Mouse (Mus musculus): ENCODE results near the gene Gucd1.

Gucd1 gene

DNA sequence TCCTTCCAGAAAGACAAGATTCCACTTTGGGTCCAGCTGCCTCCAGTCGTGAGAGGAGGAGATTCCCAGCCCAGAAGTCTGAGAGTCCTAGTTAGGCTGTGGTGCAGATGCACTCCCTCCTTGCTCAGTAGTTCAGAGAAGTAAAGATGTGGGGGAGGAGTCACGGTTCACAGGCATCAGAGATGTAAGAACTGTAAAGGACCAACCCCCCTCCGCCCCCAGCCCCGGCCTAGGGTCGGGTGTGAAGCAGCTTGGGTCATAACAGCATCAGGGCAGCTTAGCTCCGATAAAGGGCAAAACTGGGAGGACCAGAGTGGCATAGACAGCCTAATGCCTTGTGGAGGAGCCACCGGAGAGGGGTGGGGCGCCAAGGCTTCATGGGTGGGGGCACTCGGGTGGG lies 201.3 kb downstream of the Gucd1 start:
- DNase-seq: no peak

DNA sequence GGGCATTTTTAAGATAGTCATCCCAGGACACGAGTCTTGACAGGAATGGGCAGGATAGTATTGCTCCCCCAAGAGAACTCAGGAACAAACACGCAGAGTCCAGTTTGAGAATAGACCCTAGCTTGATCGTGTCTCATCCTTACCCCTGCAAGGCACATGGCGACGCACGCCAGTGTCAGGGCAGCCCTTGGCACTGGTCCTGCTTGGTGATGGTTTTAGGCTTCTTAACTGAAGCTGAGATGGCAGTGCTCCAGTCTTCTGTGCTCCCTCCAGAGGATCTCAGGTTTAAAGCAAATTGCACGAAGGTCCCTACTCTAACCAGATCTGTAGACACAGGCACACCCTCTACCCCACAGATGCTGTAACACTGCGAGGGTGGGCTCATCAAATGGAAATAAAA lies 202.0 kb downstream of the Gucd1 start:
- no peak for DNase-seq

DNA sequence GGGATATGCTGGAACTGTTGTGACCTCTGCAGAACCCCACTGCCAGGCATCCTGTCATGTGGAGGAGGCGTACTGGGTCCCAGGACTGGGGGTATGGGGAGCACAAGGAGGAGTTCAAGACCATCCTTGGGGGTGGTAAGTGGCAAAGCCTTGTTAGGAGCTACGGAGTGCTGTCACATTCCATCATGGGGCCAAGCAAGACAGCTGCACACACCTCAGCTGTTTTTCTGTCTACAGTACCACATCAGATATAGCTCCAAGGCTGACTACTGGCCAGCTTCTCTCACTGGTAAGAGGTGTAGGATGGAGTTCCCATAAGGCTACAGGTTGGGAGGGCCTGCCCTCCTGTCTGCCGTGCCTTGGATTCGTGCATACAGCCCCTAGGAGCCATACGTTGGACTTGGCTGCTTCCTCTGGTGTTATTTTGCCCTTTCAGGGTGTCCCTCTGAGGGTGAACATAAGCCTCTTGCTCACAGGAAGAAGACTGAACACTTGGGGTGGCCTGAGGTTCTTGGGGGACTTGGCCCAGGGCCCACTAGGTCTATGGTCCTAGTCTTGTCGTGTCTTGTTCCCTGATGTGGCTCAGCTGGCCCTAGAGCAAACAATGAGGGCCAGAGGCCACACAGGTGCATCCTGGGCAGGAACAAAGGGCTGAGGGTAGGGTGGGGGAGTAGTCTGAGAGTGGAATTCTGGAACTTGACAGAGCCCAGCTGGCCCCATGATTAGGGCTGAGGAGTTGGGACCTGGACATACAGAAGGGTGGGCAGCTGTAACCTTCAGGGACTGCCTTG lies 203.4 kb downstream of the Gucd1 start:
- DNase-seq: no peak

DNA sequence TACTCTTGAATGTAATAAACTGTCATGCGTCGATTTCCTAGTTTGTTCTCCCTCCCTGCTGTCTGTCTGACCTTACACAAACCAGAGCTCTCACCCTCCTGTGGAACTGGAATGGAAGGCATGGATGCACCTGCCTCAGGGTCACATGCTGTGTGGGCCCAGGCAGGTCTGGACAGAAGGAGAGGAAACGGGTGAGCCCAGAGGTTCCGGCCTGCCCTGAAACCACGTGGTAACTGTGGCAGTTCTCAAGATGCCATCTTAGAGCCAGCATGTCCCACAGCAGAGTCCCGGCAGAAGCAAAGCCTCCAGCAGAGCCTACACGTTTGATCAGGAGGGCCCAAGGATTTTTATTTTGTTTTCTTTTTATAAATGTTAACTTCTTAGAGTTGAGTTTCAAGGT lies 205.4 kb downstream of the Gucd1 start:
- DNase-seq: no peak

DNA sequence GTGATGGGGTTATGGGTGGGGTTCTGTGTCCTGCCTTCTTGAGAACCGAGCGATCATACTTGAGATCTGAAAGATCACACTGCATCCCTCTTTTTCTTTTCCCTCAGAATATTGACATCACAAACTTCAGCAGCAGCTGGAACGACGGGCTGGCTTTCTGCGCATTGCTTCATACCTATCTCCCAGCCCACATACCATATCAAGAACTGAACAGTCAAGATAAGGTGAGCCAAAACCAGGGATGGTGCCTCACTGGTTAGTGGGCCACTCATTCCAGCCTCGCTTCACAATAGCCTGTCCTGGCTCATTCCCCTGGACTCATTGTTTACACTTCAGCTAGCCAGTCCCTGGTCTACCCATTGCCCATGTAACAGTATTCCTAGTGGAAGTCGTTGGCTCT lies 210.6 kb downstream of the Gucd1 start:
- DNase-seq: no peak

DNA sequence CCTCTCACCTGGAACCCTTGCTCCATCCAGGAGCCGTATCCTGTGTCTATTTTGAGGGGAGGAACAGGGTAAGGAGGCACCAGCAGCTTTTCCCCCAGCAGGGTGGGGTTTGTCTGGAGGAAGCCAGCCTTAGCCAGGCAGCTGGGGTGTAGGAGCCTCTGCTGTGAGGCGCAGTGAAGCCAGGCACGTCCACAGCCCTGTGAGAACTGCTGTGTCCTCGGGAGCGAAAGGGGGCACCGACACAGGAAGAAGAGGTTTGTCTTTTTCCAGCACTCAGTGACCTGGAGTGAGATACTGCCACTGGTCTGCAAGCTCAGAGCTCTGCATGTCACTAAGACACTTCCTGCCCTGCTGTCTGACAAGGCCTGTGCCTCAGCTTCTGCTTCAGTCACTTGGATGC lies 213.4 kb downstream of the Gucd1 start:
- no peak for DNase-seq

DNA sequence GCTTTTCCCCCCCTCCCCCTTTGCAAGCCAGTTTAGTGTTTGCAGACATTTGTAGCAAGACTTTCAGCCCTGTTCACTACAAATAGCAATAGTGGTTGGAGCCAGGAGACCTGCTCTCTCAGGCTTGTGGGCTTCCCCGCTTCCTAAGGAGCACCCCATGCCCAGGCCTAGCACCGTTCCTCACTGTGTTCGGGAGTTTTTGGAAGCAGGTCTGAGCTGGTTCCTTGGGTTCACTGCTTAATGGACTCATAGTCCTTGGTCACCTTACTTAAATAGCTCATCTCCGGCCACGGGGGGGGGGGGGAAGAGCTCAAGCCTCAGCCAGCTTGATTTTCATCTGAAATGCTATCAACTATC lies 213.7 kb downstream of the Gucd1 start:
- no peak for DNase-seq

DNA sequence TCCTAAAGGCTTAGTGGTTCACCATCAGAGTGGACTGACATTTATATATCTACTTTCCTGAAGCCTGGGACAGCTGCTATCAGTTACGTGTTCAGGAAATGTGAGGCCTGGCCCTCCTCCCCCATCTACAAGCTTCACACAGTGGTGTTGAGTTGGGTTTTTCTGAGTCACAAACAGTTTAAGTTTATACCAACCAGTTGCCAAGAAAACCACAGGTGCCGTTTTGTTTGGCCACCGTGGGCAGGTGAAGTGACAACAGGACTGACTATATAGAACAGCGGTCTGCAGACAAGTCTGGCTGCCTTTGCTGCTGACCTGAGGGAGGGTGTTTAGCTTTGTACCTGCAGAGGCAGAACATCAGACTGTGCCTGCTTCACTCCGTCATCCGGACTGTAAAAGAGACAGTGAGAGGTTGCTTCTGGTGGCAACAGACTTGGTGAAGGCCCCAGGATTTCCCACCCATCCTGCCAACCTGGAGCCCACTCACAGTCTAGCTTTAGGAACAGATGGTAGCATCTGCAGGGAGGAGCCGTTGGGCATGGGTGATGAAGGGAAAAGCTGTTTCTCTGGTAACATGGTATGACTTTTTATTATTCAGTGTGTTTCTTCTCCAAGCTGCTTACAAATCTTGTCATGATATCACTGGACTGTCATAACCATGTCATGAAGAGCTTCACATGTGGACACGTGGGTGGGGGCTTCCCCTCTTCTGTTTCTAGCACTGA lies 214.3 kb downstream of the Gucd1 start:
- DNase-seq: no peak

DNA sequence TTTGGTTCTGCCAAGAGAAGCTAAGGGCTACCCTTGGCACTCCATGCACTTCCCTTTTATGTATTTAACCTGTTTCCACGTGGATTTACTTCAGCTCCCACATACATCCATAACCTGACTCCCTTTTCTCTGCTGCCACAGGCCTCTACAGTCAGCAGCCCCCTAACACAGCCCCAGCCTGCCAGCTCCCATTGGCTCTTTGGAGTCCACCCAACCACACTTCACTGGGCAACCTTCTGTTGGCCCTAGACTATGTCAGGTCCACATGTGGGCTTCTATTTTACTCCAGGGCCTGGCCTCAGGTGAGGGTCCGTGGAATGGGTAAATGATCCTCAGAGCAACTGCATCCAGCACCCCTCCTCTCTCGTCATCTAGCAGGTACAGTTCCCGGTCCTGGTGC lies 215.2 kb downstream of the Gucd1 start:
- no peak for DNase-seq

DNA sequence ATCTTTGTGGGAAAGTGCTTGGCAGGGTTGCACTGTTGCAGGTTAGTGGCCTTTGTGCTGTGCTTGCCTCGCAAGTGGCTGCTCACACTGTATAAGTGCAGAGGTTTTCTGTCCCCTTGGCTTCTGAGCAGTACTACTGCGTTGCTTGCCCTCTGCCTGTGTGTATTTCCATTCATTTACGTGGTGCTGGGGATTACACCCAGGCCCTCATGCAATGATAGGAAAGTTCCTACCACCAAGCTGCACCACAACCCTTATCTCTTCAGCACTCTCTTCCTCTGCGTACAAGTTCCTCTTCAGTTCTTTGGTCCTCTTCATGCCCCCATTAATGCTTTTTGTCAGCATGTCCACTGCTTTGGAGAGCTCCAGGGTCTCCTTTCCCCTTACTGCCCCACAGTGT lies 215.8 kb downstream of the Gucd1 start:
- no peak for DNase-seq

DNA sequence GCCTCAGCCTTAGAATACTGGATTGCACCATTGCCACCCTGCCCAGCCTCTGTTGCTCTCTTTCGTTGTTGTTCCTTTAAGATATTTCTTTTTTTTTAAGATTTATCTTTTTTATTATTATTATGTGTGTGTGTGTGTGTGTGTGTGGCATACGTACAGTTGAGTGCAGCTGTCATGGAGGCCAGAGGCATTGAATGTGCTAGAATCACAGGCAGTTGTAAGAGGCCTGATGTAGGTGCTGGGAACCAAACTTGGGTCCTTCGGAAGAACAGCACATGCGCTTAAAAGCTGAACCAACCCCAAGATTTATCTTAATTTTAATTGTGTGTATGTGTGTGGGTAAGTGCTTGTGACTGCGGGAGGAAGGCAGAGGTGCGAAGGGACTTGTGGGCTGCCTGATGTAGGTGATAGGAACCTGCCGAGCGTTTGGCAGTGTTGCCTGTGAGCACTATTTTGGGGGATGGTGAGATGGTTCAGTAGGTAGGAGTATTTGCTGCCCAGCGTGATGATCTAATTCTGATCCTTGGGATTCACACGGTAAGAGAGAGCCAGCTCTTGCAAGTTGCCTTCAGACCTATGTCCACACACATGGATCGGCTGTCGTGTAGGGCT lies 216.5 kb downstream of the Gucd1 start:
- no peak for DNase-seq

Data from lung, postnatal 36 days (tissue).